Mouse (Mus musculus): ENCODE measurements around the gene Med15. TPM values are rescaled to one million over a fixed set of nuclear protein-coding genes. Genes with fewer than 3 reads are reported as not detected.
A peak's percentile ranks its signal among the peaks of the same experiment; 100 is the strongest.
"Not testable (repeated sequence)": the region's sequence is repeated elsewhere in the genome, so short reads cannot be mapped to it uniquely, and the experiment has no call there.

The Med15 gene
- polyA plus RNA-seq, 1 experiment from 2014 or later, result 40.6 TPM

DNA sequence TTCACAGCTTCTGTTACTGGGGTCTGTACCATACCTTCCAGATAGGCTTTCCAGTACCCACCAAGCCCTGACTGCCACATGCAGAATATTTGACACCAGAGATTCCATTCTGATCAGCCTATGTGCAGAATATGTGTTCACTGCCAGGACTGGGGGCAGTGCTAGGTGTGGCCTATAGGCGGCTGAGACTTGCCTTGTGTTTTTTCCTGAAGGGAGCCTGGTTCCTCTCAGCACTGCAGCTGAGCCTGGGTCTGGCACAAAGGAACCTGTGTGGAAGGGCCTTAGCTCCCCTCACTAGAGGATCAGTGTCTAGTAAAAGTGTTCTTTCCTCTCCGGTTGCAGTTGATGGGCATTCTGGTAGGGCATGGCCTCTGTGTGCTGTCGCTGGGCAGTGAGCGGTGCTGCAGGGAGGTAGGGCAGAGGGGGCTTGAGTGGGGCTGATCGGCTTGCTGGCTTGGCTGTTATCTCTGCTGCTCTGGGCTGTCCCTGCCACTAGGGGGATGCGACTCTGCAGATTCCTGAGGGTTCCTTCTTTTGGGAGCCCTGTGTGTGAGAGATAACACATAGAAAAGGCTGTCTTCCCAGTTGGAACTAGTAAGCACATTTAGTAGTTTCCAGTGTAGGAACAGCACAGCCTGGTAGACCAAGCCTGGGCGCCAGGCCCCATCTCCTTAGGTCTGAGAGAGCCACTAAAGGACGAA lies 99.1 kb downstream of the Med15 start:
- H3K9ac ChIP-seq, result no peak overlapping the region
- H3K4me1 ChIP-seq, result no peaks in the 10 kb centered on the region
- H3K4me2 ChIP-seq, result no peak overlapping the region
- ATAC-seq (ENCODE audit: insufficient number of reproducible peaks, low FRiP score, low TSS enrichment, low read depth), result no peak
- no peak overlapping the region for H3K4me3 ChIP-seq
- H3K27ac ChIP-seq, result no peak overlapping the region
- no peaks in the 10 kb centered on the region for H3K9me3 ChIP-seq
- peaks cover 79% of the 10 kb centered on the region for H3K36me3 ChIP-seq
- 79% methylated on average over 8 of the region's 8 CpGs for WGBS
- H3K27me3 ChIP-seq, result no peaks in the 10 kb centered on the region

DNA sequence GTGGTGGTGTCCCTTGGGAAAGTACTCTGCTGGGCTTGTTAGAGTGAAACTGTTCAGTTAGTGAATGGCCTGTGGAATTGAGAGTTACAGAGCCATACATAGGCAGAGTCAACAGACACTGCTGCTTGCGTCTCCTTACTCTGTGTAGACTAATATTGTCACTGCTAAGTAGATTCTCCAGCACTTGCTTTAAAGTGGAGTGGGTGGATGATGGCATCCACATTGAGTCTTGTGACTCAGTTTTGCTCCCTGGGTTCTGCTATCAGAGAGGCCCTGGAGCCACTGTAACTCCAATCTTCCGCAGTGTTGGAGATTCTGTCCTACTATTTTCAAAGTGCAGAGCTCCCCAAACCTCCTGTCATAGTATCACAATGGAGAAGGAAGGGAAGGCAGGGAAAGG lies 100.1 kb downstream of the Med15 start:
- no peak for ATAC-seq (ENCODE audit: insufficient number of reproducible peaks, low FRiP score, low TSS enrichment, low read depth)
- H3K4me3 ChIP-seq, result no peak overlapping the region

GRCm38 (mm10) chr16:17626269-17626555 lies 106.5 kb downstream of the Med15 start:
- Histone ChIP-seq H3K4me2 (no peak overlapping the region), H3K9ac (no peak overlapping the region), H3K27me3 (no peaks in the 10 kb centered on the region), H3K36me3 (peaks cover 73% of the 10 kb centered on the region), H3K4me1 (no peaks in the 10 kb centered on the region), H3K4me3 (no peak overlapping the region), H3K9me3 (no peaks in the 10 kb centered on the region), H3K27ac (no peak overlapping the region)
- WGBS, result 95% methylated on average over 5 of the region's 5 CpGs
- ATAC-seq (ENCODE audit: insufficient number of reproducible peaks, low FRiP score, low TSS enrichment, low read depth), result no peak

More for the DNA sequence above, 100.1 kb downstream of the Med15 start:
- no peaks in the 10 kb centered on the region for H3K4me1 ChIP-seq
- H3K27me3 ChIP-seq, result no peaks in the 10 kb centered on the region
- H3K9me3 ChIP-seq, result no peaks in the 10 kb centered on the region
- 96% methylated on average over 2 of the region's 2 CpGs for WGBS
- H3K27ac ChIP-seq, result no peak overlapping the region
- H3K4me2 ChIP-seq, result no peak overlapping the region
- peaks cover 79% of the 10 kb centered on the region for H3K36me3 ChIP-seq
- no peak overlapping the region for H3K9ac ChIP-seq

- Histone ChIP-seq H3K4me1 (no peaks in the 10 kb centered on the region), H3K9ac (no peak overlapping the region), H3K9me3 (no peaks in the 10 kb centered on the region), H3K27me3 (no peaks in the 10 kb centered on the region), H3K27ac (no peak overlapping the region), H3K36me3 (peaks cover 69% of the 10 kb centered on the region), H3K4me2 (no peak overlapping the region), H3K4me3 (no peak overlapping the region)
- no peak for ATAC-seq (ENCODE audit: insufficient number of reproducible peaks, low FRiP score, low TSS enrichment, low read depth)
- 68% methylated on average over 8 of the region's 8 CpGs for WGBS
Measured at GRCm38 (mm10) chr16:17625488-17626268, 107.0 kb downstream of the Med15 start.

- Histone ChIP-seq H3K9ac (no peak overlapping the region), H3K36me3 (peaks cover 33% of the 10 kb centered on the region), H3K4me1 (peaks cover 15% of the 10 kb centered on the region), H3K27me3 (no peaks in the 10 kb centered on the region), H3K27ac (no peak overlapping the region), H3K4me2 (no peak overlapping the region), H3K9me3 (no peaks in the 10 kb centered on the region), H3K4me3 (no peak overlapping the region)
- 93% methylated on average over 1 of the region's 1 CpGs for WGBS
- ATAC-seq (ENCODE audit: insufficient number of reproducible peaks, low FRiP score, low TSS enrichment, low read depth), result no peak
Measured at GRCm38 (mm10) chr16:17621936-17622335, 110.8 kb downstream of the Med15 start.

DNA sequence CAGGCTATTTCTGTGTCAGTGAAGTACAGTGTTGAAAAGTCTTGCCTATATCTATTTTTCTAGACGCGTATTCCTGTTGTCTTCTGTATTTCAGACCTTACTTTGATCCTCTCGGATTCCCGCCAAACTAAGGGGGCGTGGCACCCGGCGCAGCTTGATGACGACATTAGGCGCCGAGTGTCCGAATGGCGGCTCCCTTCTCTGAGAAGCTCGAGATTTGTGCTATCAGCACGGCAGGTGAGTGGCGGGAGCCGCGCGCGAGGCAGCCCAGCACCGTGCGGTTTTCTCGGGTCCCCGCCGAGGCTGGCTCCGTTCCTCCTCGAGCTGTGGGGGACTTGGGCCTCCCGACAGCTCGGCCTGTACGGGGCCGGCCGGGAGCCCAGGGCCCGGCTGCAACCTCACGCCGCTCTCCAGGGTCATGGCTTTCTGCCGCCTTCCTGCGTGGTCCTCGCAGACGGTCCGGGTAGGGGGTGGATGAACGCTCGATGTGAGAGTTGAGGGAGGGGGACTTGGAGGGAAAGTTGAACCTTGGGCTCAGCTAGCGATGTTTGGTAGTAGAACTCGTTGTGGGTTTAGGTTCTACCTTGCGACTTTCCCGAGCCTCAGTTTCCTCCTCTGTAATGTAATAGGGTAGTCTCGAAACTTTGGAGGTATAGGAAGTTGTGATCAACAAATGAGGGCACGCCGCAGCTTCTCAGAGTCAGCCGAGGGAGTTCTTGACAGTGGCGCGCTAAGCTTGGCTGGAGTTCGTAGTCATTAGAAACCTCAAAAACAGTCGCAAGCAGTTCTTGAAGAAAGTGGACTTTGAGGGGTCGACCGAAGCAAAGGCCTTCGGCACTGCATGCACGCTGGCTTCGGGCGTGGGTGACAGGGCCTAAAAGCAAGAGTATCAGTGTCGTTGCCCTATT lies 113.2 kb downstream of the Med15 start, which contains the start of gene Smpd4:
Smpd4 (plus strand) TSS at position 157 of the 908 bp plus-strand sequence.
- 2% methylated on average over 60 of the region's 60 CpGs for WGBS
- Histone ChIP-seq H3K36me3 (peaks cover 15% of the 10 kb centered on the region), H3K27me3 (no peaks in the 10 kb centered on the region), H3K27ac (peak within 1 kb of the TSS; percentile 68), H3K9ac (peak within 1 kb of the TSS; percentile 85), H3K9me3 (no peaks in the 10 kb centered on the region), H3K4me2 (peak within 1 kb of the TSS; percentile 72), H3K4me1 (peaks cover 15% of the 10 kb centered on the region), H3K4me3 (peak within 1 kb of the TSS; percentile 96)
- 0 out of 2 replicates have a peak, but pooled peaks have one; percentile 59 for ATAC-seq (ENCODE audit: insufficient number of reproducible peaks, low FRiP score, low TSS enrichment, low read depth)

DNA sequence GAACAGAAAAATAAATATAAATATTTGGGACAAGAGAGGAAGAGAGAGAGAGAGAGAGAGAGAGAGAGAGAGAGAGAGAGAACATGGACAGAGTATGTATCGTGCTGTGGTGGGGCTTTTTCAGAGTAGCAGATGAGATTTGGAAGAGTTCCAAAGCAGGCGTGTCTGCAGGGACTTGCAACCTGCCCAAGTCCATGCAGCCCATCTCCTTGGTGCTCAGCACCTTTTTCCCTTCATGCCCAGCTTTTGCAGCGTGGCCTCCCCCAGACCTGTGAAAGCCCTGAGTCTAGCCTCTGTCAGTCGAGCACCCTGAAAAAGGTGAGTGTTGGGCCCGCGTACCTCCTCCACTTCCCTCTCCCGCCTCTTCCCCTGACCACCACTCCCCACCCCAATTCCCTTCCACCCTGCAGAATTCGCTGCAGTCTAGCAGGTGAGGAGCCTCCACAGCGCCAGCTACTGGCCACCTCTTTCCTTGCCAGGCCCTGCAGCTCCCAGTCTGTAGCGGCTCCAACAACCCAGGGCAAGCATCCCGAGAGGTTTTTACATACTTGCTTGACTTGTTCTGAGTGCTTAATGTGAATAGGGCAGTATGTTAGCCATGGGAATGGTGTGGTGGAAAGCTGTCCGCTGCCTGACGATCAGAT lies 114.6 kb downstream of the Med15 start:
- Histone ChIP-seq H3K4me3 (peak overlapping the region; percentile 8; the same call in 1 of the 2 replicates), H3K27ac (no peak overlapping the region), H3K4me2 (peak overlapping the region; percentile 27), H3K27me3 (no peaks in the 10 kb centered on the region), H3K9me3 (no peaks in the 10 kb centered on the region), H3K9ac (no peak overlapping the region), H3K36me3 (0 out of 2 replicates have a peak, but pooled peaks cover 5% of the 10 kb centered on the region), H3K4me1 (peaks cover 15% of the 10 kb centered on the region)
- peak; percentile 40; the same call in 1 of the 2 replicates for ATAC-seq (ENCODE audit: insufficient number of reproducible peaks, low FRiP score, low TSS enrichment, low read depth)
- WGBS, result 14% methylated on average over 13 of the region's 13 CpGs

DNA sequence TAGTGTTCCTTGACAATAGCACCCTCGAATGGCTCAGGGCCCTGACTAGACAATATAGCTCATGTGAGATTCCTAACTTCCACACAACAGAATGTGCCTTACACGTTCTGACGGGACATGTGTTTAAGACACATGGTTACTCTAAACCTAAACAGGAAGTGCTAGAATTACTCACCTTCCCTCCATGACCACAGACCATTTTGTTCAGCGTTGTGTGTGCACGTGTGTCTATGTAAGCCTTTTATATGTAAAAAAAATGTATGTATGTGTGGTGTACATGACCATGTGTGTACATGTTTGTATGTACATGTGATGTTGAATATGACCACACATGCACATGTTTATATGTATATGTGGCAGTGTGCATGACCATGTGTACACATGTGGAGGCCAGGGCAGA lies 116.5 kb downstream of the Med15 start:
- H3K4me2 ChIP-seq, result no peak overlapping the region
- H3K36me3 ChIP-seq, result no peaks in the 10 kb centered on the region
- WGBS, result 80% methylated on average over 5 of the region's 5 CpGs
- peaks cover 15% of the 10 kb centered on the region for H3K4me1 ChIP-seq
- H3K27ac ChIP-seq, result no peak overlapping the region
- ATAC-seq (ENCODE audit: insufficient number of reproducible peaks, low FRiP score, low TSS enrichment, low read depth), result no peak
- H3K9ac ChIP-seq, result no peak overlapping the region
- no peaks in the 10 kb centered on the region for H3K9me3 ChIP-seq
- no peak overlapping the region for H3K4me3 ChIP-seq
- no peaks in the 10 kb centered on the region for H3K27me3 ChIP-seq

- not testable (repeated sequence) for H3K9me3 ChIP-seq; H3K4me1 ChIP-seq; H3K9ac ChIP-seq; H3K4me3 ChIP-seq; H3K36me3 ChIP-seq; ATAC-seq (ENCODE audit: insufficient number of reproducible peaks, low FRiP score, low TSS enrichment, low read depth); H3K27ac ChIP-seq; H3K27me3 ChIP-seq; H3K4me2 ChIP-seq
- 90% methylated on average over 6 of the region's 6 CpGs for WGBS
Measured at GRCm38 (mm10) chr16:17614740-17615139, 118.0 kb downstream of the Med15 start.

DNA sequence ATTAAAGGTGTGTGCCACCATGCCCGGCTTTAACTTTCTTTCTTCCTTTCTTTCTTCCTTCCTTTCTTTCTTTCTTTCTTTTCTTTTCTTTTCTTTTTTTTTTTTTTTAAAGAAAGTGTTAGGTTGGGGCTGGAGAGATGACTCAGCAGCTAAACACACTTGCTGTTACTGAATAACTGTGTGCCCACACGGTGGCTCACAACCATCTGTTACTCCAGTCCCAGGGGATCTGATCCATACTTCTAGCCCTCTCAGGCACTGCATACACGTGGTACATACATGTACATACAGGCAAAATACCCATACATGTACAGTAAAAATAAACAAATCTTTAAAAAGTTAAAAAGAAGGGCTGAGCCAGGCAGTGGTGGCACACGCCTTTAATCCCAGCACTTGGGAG lies 121.3 kb downstream of the Med15 start:
- no peaks in the 10 kb centered on the region for H3K36me3 ChIP-seq
- no peak overlapping the region for H3K4me3 ChIP-seq
- no peaks in the 10 kb centered on the region for H3K4me1 ChIP-seq
- H3K27ac ChIP-seq, result no peak overlapping the region
- H3K9ac ChIP-seq, result no peak overlapping the region
- WGBS, result 70% methylated on average over 4 of the region's 4 CpGs
- no peaks in the 10 kb centered on the region for H3K9me3 ChIP-seq
- no peak overlapping the region for H3K4me2 ChIP-seq
- ATAC-seq (ENCODE audit: insufficient number of reproducible peaks, low FRiP score, low TSS enrichment, low read depth), result no peak
- no peaks in the 10 kb centered on the region for H3K27me3 ChIP-seq

GRCm38 (mm10) chr16:17605684-17606083 lies 127.0 kb downstream of the Med15 start:
- H3K4me3 ChIP-seq, result no peak overlapping the region
- no peak overlapping the region for H3K27ac ChIP-seq
- ATAC-seq (ENCODE audit: insufficient number of reproducible peaks, low FRiP score, low TSS enrichment, low read depth), result no peak
- H3K27me3 ChIP-seq, result no peaks in the 10 kb centered on the region
- 82% methylated on average over 5 of the region's 5 CpGs for WGBS
- no peaks in the 10 kb centered on the region for H3K36me3 ChIP-seq
- H3K9me3 ChIP-seq, result no peaks in the 10 kb centered on the region
- no peaks in the 10 kb centered on the region for H3K4me1 ChIP-seq
- no peak overlapping the region for H3K4me2 ChIP-seq
- H3K9ac ChIP-seq, result no peak overlapping the region
